Mouse (Mus musculus) heart, adult 8-10 months (tissue): ENCODE data around the gene Olfr154. TPM values are rescaled to one million over a fixed set of nuclear protein-coding genes. Genes with fewer than 3 reads are reported as not detected.
"Not testable (repeated sequence)": the region's sequence is repeated elsewhere in the genome, so short reads cannot be mapped to it uniquely, and the experiment has no call there.

Experiments used
- DNase-seq: peaks from one replicate; pipeline ENCODE4 v3.0.0; 2022; ENCODE audit warnings: low spot score
- total RNA-seq, 4 experiments: library from RNA; stranded (reverse); gene quantifications; 2 replicates each; pipeline ENCODE4 v1.2.4; 2022

Gene Olfr154
- not detected for total RNA-seq

GRCm38 (mm10) chr2:85664355-85664754 is at the start of gene Olfr154:
Olfr154 (minus strand) TSS chr2:85664455.
- DNase-seq: not testable (repeated sequence)

- DNase-seq: no peak
These were observed 46.9 kb upstream of the Olfr154 start for GRCm38 (mm10) chr2:85711159-85711558.

GRCm38 (mm10) chr2:85710680-85711079 is 46.4 kb upstream of the Olfr154 start:
- DNase-seq: not testable (repeated sequence)

- no peak for DNase-seq
These were observed 24.9 kb upstream of the Olfr154 start, which contains the start of gene Olfr1008 for GRCm38 (mm10) chr2:85689131-85689530. Olfr1008 (plus strand) TSS chr2:85689431.

DNA sequence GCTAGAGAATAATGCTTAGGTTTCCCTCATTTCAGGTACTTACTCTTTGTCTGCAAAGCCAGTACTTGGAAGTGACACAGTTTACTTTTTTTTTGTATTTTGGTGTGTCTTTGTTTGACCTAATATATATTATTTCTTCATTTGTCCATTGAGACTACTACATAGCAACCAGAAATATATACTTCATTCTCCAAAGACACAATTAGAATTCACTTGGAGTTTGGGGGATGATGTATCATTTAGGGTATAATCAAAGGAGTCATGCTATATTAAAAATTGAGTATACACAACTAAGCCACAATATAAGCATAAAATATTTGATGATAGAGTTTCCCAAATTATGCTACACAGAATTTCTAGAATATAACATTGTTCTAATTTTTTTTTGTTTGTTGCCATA is 14.4 kb upstream of the Olfr154 start, which contains the start of gene Olfr1006:
Gene Olfr1006, minus strand, starts transcription at position 101 of the 400 bp plus-strand sequence.
- no peak for DNase-seq

GRCm38 (mm10) chr2:85650604-85651003 is 13.7 kb downstream of the Olfr154 start, which contains the start of gene Olfr1002:
Olfr1002 (minus strand) TSS chr2:85650704.
- no peak for DNase-seq

Other genes starting within 250 kb of the Olfr154 start
- gene Olfr993, start 249.6 kb downstream of the Olfr154 start, total RNA-seq: not detected
- gene Olfr994, start 228.0 kb downstream of the Olfr154 start, total RNA-seq: not detected
- not detected for gene Olfr995, start 220.8 kb downstream of the Olfr154 start, total RNA-seq
- not detected for gene 4833423E24Rik, start 145.4 kb downstream of the Olfr154 start, total RNA-seq
- not detected for gene Olfr996, start 85.2 kb downstream of the Olfr154 start, total RNA-seq
- gene Olfr998, start 75.5 kb downstream of the Olfr154 start, total RNA-seq: not detected
- gene Olfr1000, start 52.6 kb downstream of the Olfr154 start, total RNA-seq: not detected
- gene Olfr1002, start 13.8 kb downstream of the Olfr154 start, total RNA-seq: not detected
- not detected for gene Olfr1006, start 14.3 kb upstream of the Olfr154 start, total RNA-seq
- gene Olfr1008, start 25.0 kb upstream of the Olfr154 start, total RNA-seq: not detected
- gene Olfr1009, start 51.0 kb upstream of the Olfr154 start, total RNA-seq: not detected
- gene Olfr1012, start 98.3 kb upstream of the Olfr154 start, total RNA-seq: not detected
- gene Olfr1013, start 102.6 kb upstream of the Olfr154 start, total RNA-seq: not detected
- gene Olfr1014, start 108.3 kb upstream of the Olfr154 start, total RNA-seq: not detected
- not detected for gene Olfr1015, start 117.6 kb upstream of the Olfr154 start, total RNA-seq
- not detected for gene Olfr1016, start 138.1 kb upstream of the Olfr154 start, total RNA-seq
- gene Olfr1018, start 154.0 kb upstream of the Olfr154 start, total RNA-seq: not detected
- not detected for gene Olfr1019, start 181.0 kb upstream of the Olfr154 start, total RNA-seq
- not detected for gene Olfr1020, start 182.6 kb upstream of the Olfr154 start, total RNA-seq
- not detected for gene Olfr1022, start 204.1 kb upstream of the Olfr154 start, total RNA-seq
- gene Olfr1023, start 221.2 kb upstream of the Olfr154 start, total RNA-seq: not detected
- not detected for gene Olfr1024, start 240.6 kb upstream of the Olfr154 start, total RNA-seq